Mouse (Mus musculus) CH12.LX (cell line): ENCODE data around the gene Dynll1. TPM values are rescaled to one million over a fixed set of nuclear protein-coding genes. Genes with fewer than 3 reads are reported as not detected.

Experiments used
- DNase-seq: peaks from one replicate; pipeline ENCODE4 v3.0.0-alpha.2; 2013; ENCODE audit errors: extremely low read depth
- H3K27ac ChIP-seq: 2 replicates; pipeline ENCODE4 v1.5.1; 2012; ENCODE audit warnings: low read depth, mild to moderate bottlenecking, control low read depth, moderate library complexity; ENCODE audit not compliant: insufficient read depth
- H3K27me3 ChIP-seq: replicated peaks from 2 replicates; pipeline ENCODE3; 2012; ENCODE audit warnings: inconsistent platforms
- H3K36me3 ChIP-seq, 2 experiments: replicated peaks in 1 of 2; 2 replicates each; pipeline versions ENCODE3 to v1.6.1; 2012; ENCODE audit warnings: inconsistent platforms in 1 of 2, low read length in 1 of 2, mild to moderate bottlenecking in 1 of 2, mixed read lengths in 1 of 2, moderate library complexity in 1 of 2; ENCODE audit not compliant: control insufficient read depth in 1 of 2, insufficient read depth in 1 of 2
- H3K4me1 ChIP-seq, 2 experiments: 2 replicates each; pipeline ENCODE4 v1.6.1; 2012; ENCODE audit warnings: inconsistent platforms in 1 of 2, moderate library complexity in 1 of 2; ENCODE audit not compliant: insufficient read depth in 2 of 2, control insufficient read depth in 1 of 2
- H3K4me2 ChIP-seq: 2 replicates; pipeline ENCODE4 v1.6.1; 2012; ENCODE audit warnings: low read depth, mild to moderate bottlenecking, control low read depth; ENCODE audit not compliant: poor library complexity, insufficient read depth, severe bottlenecking
- H3K4me3 ChIP-seq, 3 experiments: fragments of 150-350 bp in 1 of 3; sonication (generic) in 1 of 3; replicated peaks in 1 of 3; 2 replicates each; pipeline versions ENCODE3 to v1.5.1; 2011 to 2012; ENCODE audit warnings: low read depth in 2 of 3, low read length in 2 of 3, mild to moderate bottlenecking in 2 of 3, moderate library complexity in 2 of 3, control low read depth in 1 of 3, improper control_type of control experiment in 1 of 3, inconsistent platforms in 1 of 3, mixed read lengths in 1 of 3; ENCODE audit not compliant: poor library complexity in 1 of 3
- H3K79me2 ChIP-seq: replicated peaks from 2 replicates; pipeline ENCODE4 v1.6.1; 2012; ENCODE audit warnings: mild to moderate bottlenecking, moderate library complexity; ENCODE audit not compliant: control insufficient read depth, poor library complexity, insufficient read depth, severe bottlenecking; ENCODE audit errors: extremely low read depth
- H3K9ac ChIP-seq: 2 replicates; pipeline ENCODE4 v1.6.1; 2012; ENCODE audit warnings: low read depth, mild to moderate bottlenecking, control low read depth, moderate library complexity; ENCODE audit not compliant: insufficient read depth
- H3K9me3 ChIP-seq: replicated peaks from 2 replicates; pipeline ENCODE3; 2012; ENCODE audit warnings: low read length, inconsistent platforms, mixed read lengths
- CHD2 ChIP-seq: IDR thresholded peaks from 2 replicates; pipeline ENCODE4 v1.6.1; 2011; ENCODE audit warnings: low read length, improper control_type of control experiment
- CTCF ChIP-seq, 2 experiments: IDR thresholded peaks in 1 of 2; conservative IDR thresholded peaks in 1 of 2; 2 replicates each; pipeline ENCODE4 v1.5.1; 2011 to 2012; ENCODE audit warnings: low read depth in 2 of 2, low read length in 2 of 2, improper control_type of control experiment in 1 of 2, inconsistent platforms in 1 of 2, mild to moderate bottlenecking in 1 of 2, moderate library complexity in 1 of 2
- E2F4 ChIP-seq: IDR thresholded peaks from 2 replicates; pipeline ENCODE4 v1.6.1; 2011; ENCODE audit warnings: low read depth, low read length, improper control_type of control experiment; ENCODE audit not compliant: insufficient replicate concordance
- ETS1 ChIP-seq: conservative IDR thresholded peaks from 2 replicates; pipeline ENCODE4 v1.6.1; 2012; ENCODE audit warnings: low read depth, mild to moderate bottlenecking, inconsistent platforms, low read length, improper control_type of control experiment, moderate library complexity
- IRF4 ChIP-seq: IDR thresholded peaks from 2 replicates; pipeline ENCODE4 v1.6.1; 2014; ENCODE audit warnings: low read depth, mild to moderate bottlenecking, inconsistent platforms, low read length, improper control_type of control experiment
- JUN ChIP-seq: IDR thresholded peaks from 2 replicates; pipeline ENCODE4 v1.6.1; 2011; ENCODE audit warnings: low read depth, mild to moderate bottlenecking, low read length, improper control_type of control experiment, moderate library complexity; ENCODE audit not compliant: insufficient read depth
- JUND ChIP-seq: conservative IDR thresholded peaks from 2 replicates; pipeline ENCODE4 v1.6.1; 2011; ENCODE audit warnings: low read depth, low read length, improper control_type of control experiment
- MAX ChIP-seq: IDR thresholded peaks from 2 replicates; pipeline ENCODE4 v1.6.1; 2011; ENCODE audit warnings: low read length, improper control_type of control experiment
- MXI1 ChIP-seq: IDR thresholded peaks from 2 replicates; pipeline ENCODE4 v1.6.1; 2011; ENCODE audit warnings: mild to moderate bottlenecking, low read depth, low read length, improper control_type of control experiment
- NELFE ChIP-seq: IDR thresholded peaks from 2 replicates; pipeline ENCODE4 v1.6.1; 2011; ENCODE audit warnings: low read depth, low read length, improper control_type of control experiment
- PAX5 ChIP-seq: IDR thresholded peaks from 2 replicates; pipeline ENCODE4 v1.6.1; 2012; ENCODE audit warnings: low read length, inconsistent platforms, mixed read lengths
- POLR2AphosphoS2 ChIP-seq: IDR thresholded peaks from 2 replicates; pipeline ENCODE4 v1.6.1; 2011; ENCODE audit warnings: low read depth, low read length, improper control_type of control experiment
- RAD21 ChIP-seq: IDR thresholded peaks from 2 replicates; pipeline ENCODE4 v1.6.1; 2011; ENCODE audit warnings: low read depth, mild to moderate bottlenecking, low read length, improper control_type of control experiment, moderate library complexity
- SIN3A ChIP-seq: IDR thresholded peaks from 2 replicates; pipeline ENCODE4 v1.6.1; 2012; ENCODE audit warnings: low read length, improper control_type of control experiment, inconsistent platforms
- SMC3 ChIP-seq: IDR thresholded peaks from 2 replicates; pipeline ENCODE4 v1.6.1; 2011; ENCODE audit warnings: low read depth, low read length, improper control_type of control experiment
- TBP ChIP-seq: conservative IDR thresholded peaks from 2 replicates; pipeline ENCODE4 v1.6.1; 2011; ENCODE audit warnings: low read depth, low read length, improper control_type of control experiment
- TCF12 ChIP-seq: IDR thresholded peaks from 2 replicates; pipeline ENCODE4 v1.6.1; 2014; ENCODE audit warnings: low read depth, mild to moderate bottlenecking, inconsistent platforms, low read length, improper control_type of control experiment
- UBTF ChIP-seq: IDR thresholded peaks from 2 replicates; pipeline ENCODE4 v1.6.1; 2012; ENCODE audit warnings: low read depth, mild to moderate bottlenecking, inconsistent platforms, low read length, improper control_type of control experiment, moderate library complexity
- USF2 ChIP-seq: conservative IDR thresholded peaks from 2 replicates; pipeline ENCODE4 v1.6.1; 2011; ENCODE audit warnings: low read depth, low read length, improper control_type of control experiment
- ZKSCAN1 ChIP-seq: IDR thresholded peaks from 2 replicates; pipeline ENCODE4 v1.6.1; 2012; ENCODE audit warnings: low read depth, inconsistent platforms, low read length, improper control_type of control experiment, borderline replicate concordance
- ZMIZ1 ChIP-seq: IDR thresholded peaks from 2 replicates; pipeline ENCODE4 v1.6.1; 2012; ENCODE audit warnings: low read depth, mild to moderate bottlenecking, inconsistent platforms, low read length, improper control_type of control experiment
- dilution Hi-C: fragments of 300-500 bp; cut with MboI; formaldehyde crosslinking; loops from 2 replicates; pipeline ENCODE4 v1.14.3; 2020; ENCODE audit warnings: low sequenced_read_pairs; ENCODE audit not compliant: extremely low pct_unique_long_range_greater_than_20kb, extremely low pct_ligation_motif_present
- in situ Hi-C: fragments of 300-500 bp; cut with MboI; formaldehyde crosslinking; loops from 3 replicates; pipeline ENCODE4 v1.14.3; 2019; ENCODE audit warnings: low sequenced_read_pairs, low pct_ligation_motif_present, low pct_unique_long_range_greater_than_20kb, mixed read lengths
- polyA plus RNA-seq: library from polyadenylated mRNA; unstranded; fragments of >175 nt; gene quantifications from 2 replicates; pipeline ENCODE4 v1.2.1, GENCODE M21; 2012; ENCODE audit warnings: low read depth; ENCODE audit not compliant: insufficient read length
- total RNA-seq, 2 experiments: library from RNA; depleted of rRNA; stranded (reverse); fragments of 300-350 nt in 1 of 2; fragments of >200 nt in 1 of 2; gene quantifications; 2 replicates each; pipeline ENCODE4 v1.2.3; 2012 to 2014

Gene Dynll1
- total and polyA plus RNA-seq, 3 experiments: 312 to 646 (median 456) TPM

- Histone ChIP-seq H3K4me2 (no peak overlapping the region), H3K9me3 (no peaks in the 10 kb centered on the region), H3K36me3 (peaks cover 54 to 85% of the 10 kb centered on the region in 2 experiments)
- in situ Hi-C loops: no loop called here
- dilution Hi-C loops: no loop called here
- no peak for TF ChIP-seq E2F4
- TF ChIP-seq SMC3: no peak
- TF ChIP-seq ETS1: no peak
- no peak for TF ChIP-seq SIN3A
- no peak for TF ChIP-seq CHD2
- no peak for TF ChIP-seq JUN
- no peak for TF ChIP-seq ZKSCAN1
- TF ChIP-seq ZMIZ1: no peak
- TF ChIP-seq PAX5: no peak
- no peak for TF ChIP-seq TBP
- no peak for TF ChIP-seq MAX
- TF ChIP-seq CTCF (conservative IDR thresholded peaks at IDR 0.05 in 1 of 2, IDR thresholded peaks at IDR 0.05 in 1 of 2; ENCODE audit: low read depth in 2 of 2, low read length in 2 of 2): no peak
- TF ChIP-seq, all 38 proteins: peak for 0
- Histone ChIP-seq H3K4me1 (peaks cover 2 to 15% of the 10 kb centered on the region in 2 experiments; a peak in 1 of 4 replicates), H3K27ac (no peak overlapping the region), H3K9ac (no peak overlapping the region), H3K4me3 (no peak overlapping the region), H3K79me2 (peaks cover 72% of the 10 kb centered on the region), H3K27me3 (no peaks in the 10 kb centered on the region)
- no peak for DNase-seq
These were observed 38.1 kb downstream of the Dynll1 start for GRCm38 (mm10) chr5:115262502-115263291.

- no peak overlapping the region for H3K4me3 ChIP-seq
- peaks cover 64% of the 10 kb centered on the region for H3K79me2 ChIP-seq
- H3K4me2 ChIP-seq: no peak overlapping the region
- H3K9me3 ChIP-seq: no peaks in the 10 kb centered on the region
- in situ Hi-C loops (no loop called here), dilution Hi-C loops (no loop called here)
- H3K36me3 ChIP-seq: peaks cover 61 to 86% of the 10 kb centered on the region in 2 experiments
- no peaks in the 10 kb centered on the region for H3K27me3 ChIP-seq
- H3K4me1 ChIP-seq: peaks cover 2 to 13% of the 10 kb centered on the region in 2 experiments; a peak in 1 of 4 replicates
- TF ChIP-seq USF2 (no peak), SMC3 (no peak), NELFE (no peak), POLR2AphosphoS2 (no peak), RAD21 (no peak), UBTF (no peak), MAX (no peak), TCF12 (no peak), MXI1 (no peak), IRF4 (no peak), JUND (no peak), PAX5 (no peak), JUN (no peak)
- no peak overlapping the region for H3K27ac ChIP-seq
- no peak overlapping the region for H3K9ac ChIP-seq
- DNase-seq: no peak
These were observed 38.9 kb downstream of the Dynll1 start for GRCm38 (mm10) chr5:115261880-115262279.
